Mouse (Mus musculus): ENCODE results near the gene Tex22. TPM values are rescaled to one million over a fixed set of nuclear protein-coding genes. Genes with fewer than 3 reads are reported as not detected.

The Tex22 gene
- polyA plus RNA-seq, 1 experiment from 2014 or later, result not detected

GRCm38 (mm10) chr12:113100448-113101076 is 26.3 kb downstream of the Tex22 start:
- ATAC-seq (no peak), DNase-seq (no peak)
- peaks cover 41% of the 10 kb centered on the region for H3K4me1 ChIP-seq (ENCODE audit: insufficient read depth)
- H3K36me3 ChIP-seq (replicated peaks; ENCODE audit: insufficient read depth, low read length), result no peaks in the 10 kb centered on the region; the same call in none of the 2 replicates
- TF ChIP-seq CTCF (IDR thresholded peaks at IDR 0.05; ENCODE audit: low read depth), result no peak
- TF ChIP-seq EP300 (IDR thresholded peaks at IDR 0.05; ENCODE audit: low read depth), result no peak
- no peak overlapping the region for H3K9ac ChIP-seq (replicated peaks)
- H3K27ac ChIP-seq (ENCODE audit: low read depth), result no peak overlapping the region
- H3K4me2 ChIP-seq (ENCODE audit: low read depth, low read length), result no peak overlapping the region
- no peaks in the 10 kb centered on the region for H3K27me3 ChIP-seq (ENCODE audit: insufficient read depth, low read length)
- no peaks in the 10 kb centered on the region for H3K9me3 ChIP-seq (ENCODE audit: low read length)
- H3K4me3 ChIP-seq (ENCODE audit: low read depth, low read length), result no peak overlapping the region
- WGBS (ENCODE audit: insufficient replicate concordance), result 67% methylated on average over 5 of the region's 5 CpGs

GRCm38 (mm10) chr12:113101251-113101960 is 27.1 kb downstream of the Tex22 start:
- ATAC-seq (no peak), DNase-seq (no peak)
- TF ChIP-seq CTCF (IDR thresholded peaks at IDR 0.05; ENCODE audit: low read depth) (no peak), EP300 (IDR thresholded peaks at IDR 0.05; ENCODE audit: low read depth) (no peak)
- H3K27ac ChIP-seq (ENCODE audit: low read depth), result 0 out of 2 replicates have a peak overlapping the region, but pooled peaks have one; percentile 29
- peaks cover 45% of the 10 kb centered on the region for H3K4me1 ChIP-seq (ENCODE audit: insufficient read depth)
- WGBS (ENCODE audit: insufficient replicate concordance), result 68% methylated on average over 9 of the region's 9 CpGs
- H3K27me3 ChIP-seq (ENCODE audit: insufficient read depth, low read length), result no peaks in the 10 kb centered on the region
- H3K9me3 ChIP-seq (ENCODE audit: low read length), result no peaks in the 10 kb centered on the region
- no peak overlapping the region for H3K9ac ChIP-seq (replicated peaks)
- no peak overlapping the region for H3K4me2 ChIP-seq (ENCODE audit: low read depth, low read length)
- no peak overlapping the region for H3K4me3 ChIP-seq (ENCODE audit: low read depth, low read length)
- H3K36me3 ChIP-seq (replicated peaks; ENCODE audit: insufficient read depth, low read length), result no peaks in the 10 kb centered on the region; the same call in none of the 2 replicates

- Histone ChIP-seq H3K4me3 (ENCODE audit: low read depth, low read length) (no peak overlapping the region), H3K4me1 (ENCODE audit: insufficient read depth) (peaks cover 54% of the 10 kb centered on the region), H3K27ac (ENCODE audit: low read depth) (no peak overlapping the region), H3K9ac (replicated peaks) (no peak overlapping the region), H3K9me3 (ENCODE audit: low read length) (no peaks in the 10 kb centered on the region), H3K27me3 (ENCODE audit: insufficient read depth, low read length) (no peaks in the 10 kb centered on the region), H3K36me3 (replicated peaks; ENCODE audit: insufficient read depth, low read length) (no peaks in the 10 kb centered on the region; the same call in none of the 2 replicates), H3K4me2 (ENCODE audit: low read depth, low read length) (no peak overlapping the region)
- 54% methylated on average over 6 of the region's 6 CpGs for WGBS (ENCODE audit: insufficient replicate concordance)
- ATAC-seq (peak; percentile 24; the same call in 1 of the 2 replicates), DNase-seq (peak; percentile 77)
- no peak for TF ChIP-seq EP300 (IDR thresholded peaks at IDR 0.05; ENCODE audit: low read depth)
- TF ChIP-seq CTCF (IDR thresholded peaks at IDR 0.05; ENCODE audit: low read depth), result peak; percentile 81
These were observed 28.2 kb downstream of the Tex22 start for GRCm38 (mm10) chr12:113102461-113102860.

GRCm38 (mm10) chr12:113103846-113104451 is 29.6 kb downstream of the Tex22 start:
- Histone ChIP-seq H3K9me3 (ENCODE audit: low read length) (no peaks in the 10 kb centered on the region), H3K27ac (ENCODE audit: low read depth) (peak overlapping the region; percentile 16; the same call in 1 of the 2 replicates), H3K27me3 (ENCODE audit: insufficient read depth, low read length) (no peaks in the 10 kb centered on the region), H3K4me2 (ENCODE audit: low read depth, low read length) (no peak overlapping the region), H3K4me3 (ENCODE audit: low read depth, low read length) (no peak overlapping the region), H3K9ac (replicated peaks) (no peak overlapping the region), H3K4me1 (ENCODE audit: insufficient read depth) (peaks cover 62% of the 10 kb centered on the region), H3K36me3 (replicated peaks; ENCODE audit: insufficient read depth, low read length) (no peaks in the 10 kb centered on the region; the same call in none of the 2 replicates)
- TF ChIP-seq CTCF (IDR thresholded peaks at IDR 0.05; ENCODE audit: low read depth), result peak; percentile 63
- TF ChIP-seq EP300 (IDR thresholded peaks at IDR 0.05; ENCODE audit: low read depth), result no peak
- ATAC-seq, result peak; percentile 26; the same call in 1 of the 2 replicates
- 55% methylated on average over 8 of the region's 8 CpGs for WGBS (ENCODE audit: insufficient replicate concordance)
- no peak for DNase-seq

GRCm38 (mm10) chr12:113106386-113106785 is 32.1 kb downstream of the Tex22 start:
- H3K4me3 ChIP-seq (ENCODE audit: low read depth, low read length), result no peak overlapping the region
- H3K27me3 ChIP-seq (ENCODE audit: insufficient read depth, low read length), result no peaks in the 10 kb centered on the region
- TF ChIP-seq CTCF (IDR thresholded peaks at IDR 0.05; ENCODE audit: low read depth), result no peak
- TF ChIP-seq EP300 (IDR thresholded peaks at IDR 0.05; ENCODE audit: low read depth), result no peak
- no peaks in the 10 kb centered on the region for H3K9me3 ChIP-seq (ENCODE audit: low read length)
- no peak overlapping the region for H3K4me2 ChIP-seq (ENCODE audit: low read depth, low read length)
- H3K27ac ChIP-seq (ENCODE audit: low read depth), result peak overlapping the region; percentile 79
- no peak for ATAC-seq
- DNase-seq, result no peak
- H3K9ac ChIP-seq (replicated peaks), result peak overlapping the region; percentile 32; the same call in 1 of the 2 replicates
- peaks cover 51% of the 10 kb centered on the region for H3K4me1 ChIP-seq (ENCODE audit: insufficient read depth)
- WGBS (ENCODE audit: insufficient replicate concordance), result 81% methylated on average over 6 of the region's 6 CpGs
- H3K36me3 ChIP-seq (replicated peaks; ENCODE audit: insufficient read depth, low read length), result no peaks in the 10 kb centered on the region; the same call in 1 of the 2 replicates
